Mouse (Mus musculus): ENCODE measurements around the gene Neu2. TPM values are rescaled to one million over a fixed set of nuclear protein-coding genes. Genes with fewer than 3 reads are reported as not detected.
"Not testable (repeated sequence)": the region's sequence is repeated elsewhere in the genome, so short reads cannot be mapped to it uniquely, and the experiment has no call there.

The Neu2 gene
- polyA plus RNA-seq (2014; fragmentation: Nextera tagmentation; extraction: Ambion mirVana), result 0.20 and 0.80 TPM in 2 replicates

DNA sequence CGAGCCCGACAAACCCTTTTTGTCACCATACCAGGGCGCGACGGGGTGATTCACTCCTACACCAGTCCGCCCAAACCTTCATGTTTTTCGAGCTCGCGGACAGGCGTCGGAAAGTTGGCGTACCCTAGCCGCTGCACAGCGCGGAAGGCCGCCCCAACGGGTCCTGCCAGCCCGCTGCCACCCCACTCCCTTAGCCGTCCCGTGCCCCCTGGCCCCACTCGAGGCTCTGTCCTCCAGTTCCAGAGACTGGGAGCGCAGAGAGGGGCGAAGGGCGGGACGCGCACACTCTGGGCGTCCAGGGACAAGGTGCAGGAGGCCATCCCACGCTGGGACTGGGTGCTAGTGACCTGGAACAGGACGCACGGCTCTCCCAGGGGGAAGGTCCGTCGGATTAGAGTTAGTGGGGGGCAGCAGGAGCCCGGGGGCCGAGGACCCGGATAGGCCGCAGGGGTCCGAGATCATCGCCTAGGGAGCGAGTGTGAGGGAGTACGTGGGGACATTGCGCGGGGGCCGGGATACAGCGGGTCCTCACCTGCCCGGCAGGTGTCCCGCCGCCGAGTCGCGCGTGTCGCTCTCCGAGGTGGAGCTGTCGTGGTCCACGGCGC lies at the start of gene Neu2:
Neu2 (plus strand) TSS at position 329 of the 605 bp plus-strand sequence.
- peaks cover 41% of the 10 kb centered on the region for H3K27me3 ChIP-seq (ENCODE audit: control insufficient read depth, insufficient read depth, low read length)

GRCm38 (mm10) chr1:87467469-87467868 lies 42.2 kb upstream of the Neu2 start:
- no peak overlapping the region for H3K4me2 ChIP-seq (replicated peaks; ENCODE audit: low read depth, low read length)
- ATAC-seq (ENCODE audit: low FRiP score, low TSS enrichment), result no peak
- H3K4me3 ChIP-seq (ENCODE audit: low read length), result no peak overlapping the region
- 49% methylated on average over 9 of the region's 9 CpGs for WGBS
- H3K27ac ChIP-seq (ENCODE audit: low read depth, low read length), result no peak overlapping the region
- H3K27me3 ChIP-seq (ENCODE audit: control insufficient read depth, insufficient read depth, low read length), result no peaks in the 10 kb centered on the region
- no peaks in the 10 kb centered on the region for H3K4me1 ChIP-seq (ENCODE audit: control insufficient read depth, insufficient read depth, low read length)
- no peaks in the 10 kb centered on the region for H3K9me3 ChIP-seq (ENCODE audit: control insufficient read depth, low read length)
- no peaks in the 10 kb centered on the region for H3K36me3 ChIP-seq (ENCODE audit: control insufficient read depth, insufficient read depth, low read length)
- no peak overlapping the region for H3K9ac ChIP-seq (ENCODE audit: low read depth, low read length)

More for the DNA sequence above, at the start of gene Neu2:
- peak within 1 kb of the TSS; percentile 59 for H3K9ac ChIP-seq (ENCODE audit: low read depth, low read length)
- no peak within 1 kb of the TSS for H3K27ac ChIP-seq (ENCODE audit: low read depth, low read length)
- peaks cover 10% of the 10 kb centered on the region for H3K4me1 ChIP-seq (ENCODE audit: control insufficient read depth, insufficient read depth, low read length)
- no peaks in the 10 kb centered on the region for H3K9me3 ChIP-seq (ENCODE audit: control insufficient read depth, low read length)
- peak; percentile 37 for ATAC-seq (ENCODE audit: low FRiP score, low TSS enrichment)
- peak within 1 kb of the TSS; percentile 71 for H3K4me3 ChIP-seq (ENCODE audit: low read length)
- 2% methylated on average over 50 of the region's 56 CpGs for WGBS
- H3K36me3 ChIP-seq (ENCODE audit: control insufficient read depth, insufficient read depth, low read length), result no peaks in the 10 kb centered on the region
- H3K4me2 ChIP-seq (replicated peaks; ENCODE audit: low read depth, low read length), result peak within 1 kb of the TSS; percentile 99

- Histone ChIP-seq H3K4me3 (ENCODE audit: low read length) (no peak overlapping the region), H3K27ac (ENCODE audit: low read depth, low read length) (no peak overlapping the region), H3K27me3 (ENCODE audit: control insufficient read depth, insufficient read depth, low read length) (no peaks in the 10 kb centered on the region), H3K4me2 (replicated peaks; ENCODE audit: low read depth, low read length) (no peak overlapping the region), H3K36me3 (ENCODE audit: control insufficient read depth, insufficient read depth, low read length) (no peaks in the 10 kb centered on the region), H3K9ac (ENCODE audit: low read depth, low read length) (no peak overlapping the region), H3K4me1 (ENCODE audit: control insufficient read depth, insufficient read depth, low read length) (no peaks in the 10 kb centered on the region), H3K9me3 (ENCODE audit: control insufficient read depth, low read length) (no peaks in the 10 kb centered on the region)
- ATAC-seq (ENCODE audit: low FRiP score, low TSS enrichment), result no peak
- WGBS, result 74% methylated on average over 6 of the region's 6 CpGs
Measured at GRCm38 (mm10) chr1:87468321-87468720, 41.4 kb upstream of the Neu2 start.

- not testable (repeated sequence) for ATAC-seq (ENCODE audit: low FRiP score, low TSS enrichment); H3K9me3 ChIP-seq (ENCODE audit: control insufficient read depth, low read length); H3K27me3 ChIP-seq (ENCODE audit: control insufficient read depth, insufficient read depth, low read length); H3K36me3 ChIP-seq (ENCODE audit: control insufficient read depth, insufficient read depth, low read length); H3K4me2 ChIP-seq (replicated peaks; ENCODE audit: low read depth, low read length); H3K27ac ChIP-seq (ENCODE audit: low read depth, low read length); H3K4me1 ChIP-seq (ENCODE audit: control insufficient read depth, insufficient read depth, low read length); H3K9ac ChIP-seq (ENCODE audit: low read depth, low read length); H3K4me3 ChIP-seq (ENCODE audit: low read length)
- 53% methylated on average over 9 of the region's 10 CpGs for WGBS
Measured at GRCm38 (mm10) chr1:87469971-87470370, 39.7 kb upstream of the Neu2 start, which contains the start of gene Snorc. Gene Snorc (plus strand): TSS chr1:87470271.

DNA sequence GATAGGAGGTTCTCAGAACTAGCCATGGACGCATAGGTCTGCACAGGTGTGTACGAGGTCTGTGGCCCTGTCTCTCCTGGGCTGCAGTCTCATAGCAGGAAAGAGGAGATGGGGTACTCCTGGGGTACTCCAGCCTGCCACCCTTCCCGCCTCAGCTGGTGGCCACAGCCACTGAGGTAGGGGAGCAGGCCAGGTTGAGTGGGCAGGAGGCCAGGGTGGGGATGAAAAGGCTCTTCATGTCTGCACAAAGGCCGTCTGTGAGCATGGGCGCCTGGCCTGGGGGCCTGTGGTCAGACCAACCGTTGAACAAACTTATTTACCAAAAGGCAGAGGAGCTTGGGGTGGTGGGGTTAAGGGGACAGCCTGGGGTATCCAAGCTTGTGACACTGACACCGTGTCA lies 37.8 kb upstream of the Neu2 start:
- no peaks in the 10 kb centered on the region for H3K9me3 ChIP-seq (ENCODE audit: control insufficient read depth, low read length)
- no peak overlapping the region for H3K9ac ChIP-seq (ENCODE audit: low read depth, low read length)
- H3K4me1 ChIP-seq (ENCODE audit: control insufficient read depth, insufficient read depth, low read length), result no peaks in the 10 kb centered on the region
- H3K4me2 ChIP-seq (replicated peaks; ENCODE audit: low read depth, low read length), result no peak overlapping the region
- no peak overlapping the region for H3K27ac ChIP-seq (ENCODE audit: low read depth, low read length)
- 89% methylated on average over 7 of the region's 7 CpGs for WGBS
- peaks cover 16% of the 10 kb centered on the region for H3K27me3 ChIP-seq (ENCODE audit: control insufficient read depth, insufficient read depth, low read length)
- ATAC-seq (ENCODE audit: low FRiP score, low TSS enrichment), result no peak
- H3K36me3 ChIP-seq (ENCODE audit: control insufficient read depth, insufficient read depth, low read length), result no peaks in the 10 kb centered on the region
- no peak overlapping the region for H3K4me3 ChIP-seq (ENCODE audit: low read length)

GRCm38 (mm10) chr1:87472576-87472975 lies 37.1 kb upstream of the Neu2 start:
- no peak for ATAC-seq (ENCODE audit: low FRiP score, low TSS enrichment)
- Histone ChIP-seq H3K27ac (ENCODE audit: low read depth, low read length) (no peak overlapping the region), H3K4me3 (ENCODE audit: low read length) (no peak overlapping the region), H3K27me3 (ENCODE audit: control insufficient read depth, insufficient read depth, low read length) (peaks cover 16% of the 10 kb centered on the region), H3K9ac (ENCODE audit: low read depth, low read length) (no peak overlapping the region), H3K36me3 (ENCODE audit: control insufficient read depth, insufficient read depth, low read length) (no peaks in the 10 kb centered on the region), H3K9me3 (ENCODE audit: control insufficient read depth, low read length) (no peaks in the 10 kb centered on the region), H3K4me1 (ENCODE audit: control insufficient read depth, insufficient read depth, low read length) (no peaks in the 10 kb centered on the region), H3K4me2 (replicated peaks; ENCODE audit: low read depth, low read length) (no peak overlapping the region)
- WGBS, result 85% methylated on average over 7 of the region's 7 CpGs

DNA sequence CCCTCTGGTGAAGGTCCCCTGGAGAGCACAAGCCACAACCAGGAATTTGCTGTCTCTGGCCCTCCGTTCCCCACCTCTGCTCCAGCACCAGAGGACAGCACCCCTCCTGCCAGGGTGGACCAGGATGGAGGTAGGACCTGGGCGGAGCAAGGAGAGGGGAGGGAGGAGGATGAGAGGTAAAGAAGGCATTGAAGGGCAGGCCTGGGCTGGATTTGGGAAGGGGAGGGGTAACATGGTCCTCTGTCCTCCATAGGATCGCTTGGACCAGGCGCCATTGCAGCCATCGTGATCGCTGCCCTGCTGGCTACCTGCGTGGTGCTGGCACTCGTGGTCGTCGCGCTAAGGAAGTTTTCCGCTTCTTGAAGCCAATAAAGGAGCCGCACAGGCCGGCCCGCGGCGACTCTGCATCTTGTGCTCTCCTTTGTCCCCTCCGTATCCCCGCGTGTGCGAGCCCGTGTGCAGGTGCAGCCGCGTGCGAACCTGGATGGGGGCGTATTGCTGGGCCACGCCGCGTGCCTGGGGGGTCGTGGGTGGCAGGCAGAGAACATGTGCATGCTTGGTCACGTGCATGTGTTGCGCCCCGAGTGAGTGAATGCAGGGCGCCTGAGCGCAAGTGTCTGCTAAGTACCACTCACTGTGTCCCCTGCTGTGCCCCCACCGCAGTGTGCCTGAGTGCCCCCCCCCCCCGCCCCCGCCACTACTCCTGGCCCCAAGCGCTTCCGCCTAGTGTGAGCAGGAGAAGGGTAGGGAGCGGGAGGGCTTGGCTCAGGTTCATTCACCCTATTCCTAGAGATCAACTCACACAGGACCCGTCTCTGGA lies 34.4 kb upstream of the Neu2 start:
- ATAC-seq (ENCODE audit: low FRiP score, low TSS enrichment), result peak; percentile 47
- H3K9me3 ChIP-seq (ENCODE audit: control insufficient read depth, low read length), result no peaks in the 10 kb centered on the region
- peak overlapping the region; percentile 34 for H3K4me3 ChIP-seq (ENCODE audit: low read length)
- H3K27ac ChIP-seq (ENCODE audit: low read depth, low read length), result no peak overlapping the region
- peak overlapping the region; percentile 59 for H3K4me2 ChIP-seq (replicated peaks; ENCODE audit: low read depth, low read length)
- peaks cover 16% of the 10 kb centered on the region for H3K27me3 ChIP-seq (ENCODE audit: control insufficient read depth, insufficient read depth, low read length)
- no peaks in the 10 kb centered on the region for H3K36me3 ChIP-seq (ENCODE audit: control insufficient read depth, insufficient read depth, low read length)
- H3K9ac ChIP-seq (ENCODE audit: low read depth, low read length), result peak overlapping the region; percentile 37
- 2% methylated on average over 41 of the region's 42 CpGs for WGBS
- H3K4me1 ChIP-seq (ENCODE audit: control insufficient read depth, insufficient read depth, low read length), result no peaks in the 10 kb centered on the region

DNA sequence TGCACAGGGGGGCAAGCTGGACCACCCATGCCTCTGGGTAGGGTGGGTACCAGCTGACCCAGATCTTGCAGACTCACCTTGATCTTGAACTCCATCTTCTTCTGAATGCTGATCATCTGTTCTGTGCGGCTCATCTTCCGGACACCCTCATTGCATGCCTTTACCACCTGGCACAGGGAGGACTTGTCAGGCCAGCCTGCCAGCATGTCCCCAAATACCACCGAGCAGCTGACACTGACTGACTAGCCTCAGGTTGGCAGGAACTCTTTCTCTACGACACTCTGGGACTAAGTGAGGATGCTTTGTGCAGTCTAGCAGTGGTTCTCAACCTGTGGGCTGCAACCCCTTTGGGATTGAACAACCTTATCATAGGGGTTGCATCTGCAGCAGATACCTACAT lies 27.1 kb upstream of the Neu2 start:
- H3K9ac ChIP-seq (ENCODE audit: low read depth, low read length), result no peak overlapping the region
- no peaks in the 10 kb centered on the region for H3K36me3 ChIP-seq (ENCODE audit: control insufficient read depth, insufficient read depth, low read length)
- no peaks in the 10 kb centered on the region for H3K4me1 ChIP-seq (ENCODE audit: control insufficient read depth, insufficient read depth, low read length)
- 91% methylated on average over 4 of the region's 4 CpGs for WGBS
- no peaks in the 10 kb centered on the region for H3K27me3 ChIP-seq (ENCODE audit: control insufficient read depth, insufficient read depth, low read length)
- H3K4me2 ChIP-seq (replicated peaks; ENCODE audit: low read depth, low read length), result no peak overlapping the region
- H3K4me3 ChIP-seq (ENCODE audit: low read length), result no peak overlapping the region
- no peaks in the 10 kb centered on the region for H3K9me3 ChIP-seq (ENCODE audit: control insufficient read depth, low read length)
- ATAC-seq (ENCODE audit: low FRiP score, low TSS enrichment), result no peak
- no peak overlapping the region for H3K27ac ChIP-seq (ENCODE audit: low read depth, low read length)

- 57% methylated on average over 6 of the region's 6 CpGs for WGBS
- Histone ChIP-seq H3K4me3 (ENCODE audit: low read length) (no peak overlapping the region), H3K4me1 (ENCODE audit: control insufficient read depth, insufficient read depth, low read length) (no peaks in the 10 kb centered on the region), H3K4me2 (replicated peaks; ENCODE audit: low read depth, low read length) (no peak overlapping the region), H3K9ac (ENCODE audit: low read depth, low read length) (no peak overlapping the region), H3K27me3 (ENCODE audit: control insufficient read depth, insufficient read depth, low read length) (no peaks in the 10 kb centered on the region), H3K27ac (ENCODE audit: low read depth, low read length) (no peak overlapping the region), H3K9me3 (ENCODE audit: control insufficient read depth, low read length) (no peaks in the 10 kb centered on the region), H3K36me3 (ENCODE audit: control insufficient read depth, insufficient read depth, low read length) (no peaks in the 10 kb centered on the region)
- ATAC-seq (ENCODE audit: low FRiP score, low TSS enrichment), result no peak
Measured at GRCm38 (mm10) chr1:87486386-87486785, 23.3 kb upstream of the Neu2 start.
